Mouse (Mus musculus): Measurements from ENCODE around the gene Specc1.

GRCm38 (mm10) chr11:62040122-62040521, 83.6 kb downstream of the Specc1 start:
- TF ChIP-seq CTCF (IDR thresholded peaks at IDR 0.05; ENCODE audit: borderline replicate concordance, control insufficient read depth, extremely low read depth, insufficient read depth, low read length, poor library complexity) (no peak), POLR2A (IDR thresholded peaks at IDR 0.05; ENCODE audit: control insufficient read depth, extremely low read depth, insufficient read depth, low read length, poor library complexity) (no peak)
